Mouse (Mus musculus) ovary, adult 18-20 months (tissue): ENCODE measurements around the gene Eefsec.

Experiments used
- DNase-seq: peaks from one replicate; pipeline ENCODE4 v3.0.0; 2022; ENCODE audit warnings: low spot score, mixed read lengths

Gene Eefsec

GRCm38 (mm10) chr6:88266055-88266454 lies 180.3 kb downstream of the Eefsec start:
- no peak for DNase-seq

GRCm38 (mm10) chr6:88265355-88265754 lies 181.0 kb downstream of the Eefsec start:
- no peak for DNase-seq

GRCm38 (mm10) chr6:88262160-88262559 lies 184.2 kb downstream of the Eefsec start:
- DNase-seq, result no peak

GRCm38 (mm10) chr6:88260645-88261044 lies 185.7 kb downstream of the Eefsec start:
- no peak for DNase-seq

- DNase-seq, result no peak
These were observed 186.7 kb downstream of the Eefsec start for GRCm38 (mm10) chr6:88259621-88260020.

- no peak for DNase-seq
These were observed 190.9 kb downstream of the Eefsec start for GRCm38 (mm10) chr6:88255435-88255834.

- no peak for DNase-seq
These were observed 192.3 kb downstream of the Eefsec start for GRCm38 (mm10) chr6:88254082-88254481.

GRCm38 (mm10) chr6:88251798-88252478 lies 194.4 kb downstream of the Eefsec start:
- no peak for DNase-seq

GRCm38 (mm10) chr6:88251396-88251795 lies 194.9 kb downstream of the Eefsec start:
- no peak for DNase-seq

- no peak for DNase-seq
These were observed 197.1 kb downstream of the Eefsec start for GRCm38 (mm10) chr6:88249231-88249630.

GRCm38 (mm10) chr6:88242604-88243003 lies 203.7 kb downstream of the Eefsec start:
- peak; percentile 31 for DNase-seq

- no peak for DNase-seq
These were observed 209.8 kb downstream of the Eefsec start for GRCm38 (mm10) chr6:88236513-88236912.

GRCm38 (mm10) chr6:88235983-88236382 lies 210.4 kb downstream of the Eefsec start:
- no peak for DNase-seq

GRCm38 (mm10) chr6:88235461-88235860 lies 210.9 kb downstream of the Eefsec start:
- no peak for DNase-seq

- DNase-seq, result no peak
These were observed 212.3 kb downstream of the Eefsec start for GRCm38 (mm10) chr6:88233996-88234395.

- DNase-seq, result no peak
These were observed 214.1 kb downstream of the Eefsec start for GRCm38 (mm10) chr6:88232221-88232620.

GRCm38 (mm10) chr6:88231821-88232220 lies 214.5 kb downstream of the Eefsec start:
- DNase-seq, result no peak

- DNase-seq, result no peak
These were observed 217.1 kb downstream of the Eefsec start for GRCm38 (mm10) chr6:88229221-88229620.

GRCm38 (mm10) chr6:88227537-88227936 lies 218.8 kb downstream of the Eefsec start:
- DNase-seq, result no peak

- no peak for DNase-seq
These were observed 219.8 kb downstream of the Eefsec start for GRCm38 (mm10) chr6:88226570-88226994.

- DNase-seq, result no peak
These were observed 224.4 kb downstream of the Eefsec start, which contains the start of gene Dnajb8 for GRCm38 (mm10) chr6:88221968-88222367. Gene Dnajb8, plus strand, starts transcription at chr6:88222268.

- no peak for DNase-seq
These were observed 227.2 kb downstream of the Eefsec start for GRCm38 (mm10) chr6:88219094-88219493.

- DNase-seq, result no peak
These were observed 230.1 kb downstream of the Eefsec start for GRCm38 (mm10) chr6:88216199-88216598.

GRCm38 (mm10) chr6:88215797-88216196 lies 230.5 kb downstream of the Eefsec start:
- no peak for DNase-seq
